Mouse (Mus musculus) limb, embryonic 10.5 days (tissue): Measurements from ENCODE around the gene Arhgef16. TPM values are rescaled to one million over a fixed set of nuclear protein-coding genes. Genes with fewer than 3 reads are reported as not detected.

Source experiments
- DNase-seq: peaks from one replicate; pipeline ENCODE4 v3.0.0-alpha.2; 2017; ENCODE audit warnings: low spot score
- H3K27ac ChIP-seq: fragments of 300-500 bp; sonication (generic); 2 replicates; pipeline ENCODE4 v1.5.1; 2016; ENCODE audit warnings: mild to moderate bottlenecking
- H3K27me3 ChIP-seq: fragments of 300-500 bp; sonication (generic); 2 replicates; pipeline ENCODE4 v1.6.1; 2016; ENCODE audit warnings: low read depth, mild to moderate bottlenecking; ENCODE audit not compliant: poor library complexity, severe bottlenecking
- H3K36me3 ChIP-seq: fragments of 300-500 bp; sonication (generic); 2 replicates; pipeline ENCODE4 v1.6.1; 2016; ENCODE audit warnings: mild to moderate bottlenecking, moderate library complexity
- H3K4me1 ChIP-seq: fragments of 300-500 bp; sonication (generic); 2 replicates; pipeline ENCODE4 v1.6.1; 2016
- H3K4me3 ChIP-seq: fragments of 300-500 bp; sonication (generic); 2 replicates; pipeline ENCODE4 v1.5.1; 2016; ENCODE audit warnings: mild to moderate bottlenecking, moderate library complexity
- H3K9me3 ChIP-seq: fragments of 300-500 bp; sonication (generic); replicated peaks from 2 replicates; pipeline ENCODE4 v1.6.1; 2016; ENCODE audit warnings: mild to moderate bottlenecking
- WGBS: fragments of 180-500 bp; shearing (Covaris S2); methylation state at CpG from one replicate; pipeline ENCODE4 v1.1.7; 2016; 5-methylcytosine and 5-hydroxymethylcytosine counted together
- polyA plus RNA-seq: library from polyadenylated mRNA; unstranded; fragments of >200 nt; fragmentation: Nextera tagmentation; extraction: Ambion mirVana; gene quantifications from 2 replicates; pipeline ENCODE4 v1.2.1, GENCODE M21; 2016

The Arhgef16 gene
- polyA plus RNA-seq, 1 experiment from 2014 or later, result 5.3 TPM

DNA sequence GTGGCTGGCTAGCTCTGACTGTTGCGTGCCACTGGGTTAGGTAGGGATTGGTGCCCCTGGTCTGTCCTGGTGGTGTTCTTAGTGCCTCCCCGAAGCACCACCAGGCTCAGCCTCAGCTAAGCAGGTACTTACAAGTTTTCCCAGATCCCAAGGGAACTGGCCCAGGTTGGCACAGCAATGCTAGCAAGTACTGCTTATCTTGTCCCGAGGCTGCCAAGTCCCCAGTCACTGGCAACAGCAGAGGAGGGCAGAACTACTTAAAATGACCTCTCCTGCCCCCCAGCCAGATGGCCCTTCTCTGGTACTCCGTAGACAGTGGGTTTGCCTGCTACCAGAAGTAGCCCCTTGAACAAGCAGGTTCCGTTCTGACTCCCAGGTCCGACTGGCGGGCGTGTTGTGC is 62.3 kb downstream of the Arhgef16 start:
- H3K4me1 ChIP-seq, result peaks cover 20% of the 10 kb centered on the region
- DNase-seq, result no peak
- H3K27ac ChIP-seq, result no peak overlapping the region
- peaks cover 17% of the 10 kb centered on the region; the same call in 1 of the 2 replicates for H3K27me3 ChIP-seq
- 86% methylated on average over 8 of the region's 8 CpGs for WGBS
- H3K36me3 ChIP-seq, result peaks cover 24% of the 10 kb centered on the region; the same call in 1 of the 2 replicates
- H3K4me3 ChIP-seq, result no peak overlapping the region
- H3K9me3 ChIP-seq, result no peaks in the 10 kb centered on the region

DNA sequence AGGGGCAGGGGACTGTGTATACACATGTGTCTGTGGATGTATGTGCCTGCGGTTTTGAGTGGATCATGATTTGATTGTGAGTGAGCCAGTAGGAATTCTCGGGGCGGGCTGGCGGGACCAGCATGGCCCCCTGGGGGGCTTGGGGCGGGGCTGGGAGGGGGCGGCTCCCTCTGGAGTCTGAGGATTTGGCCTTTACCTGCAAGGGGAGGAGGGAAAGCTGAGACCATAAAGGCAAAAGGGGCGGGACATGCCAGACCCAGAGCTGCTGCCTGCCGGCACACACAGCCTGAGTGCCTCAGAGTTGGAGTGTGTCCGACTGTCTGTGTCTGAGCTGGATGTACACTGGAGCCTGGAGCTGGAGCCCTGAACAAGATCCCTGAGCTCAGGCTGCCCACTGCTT is 64.2 kb downstream of the Arhgef16 start:
- DNase-seq, result peak; percentile 59
- H3K4me1 ChIP-seq, result peaks cover 32% of the 10 kb centered on the region
- H3K36me3 ChIP-seq, result 0 out of 2 replicates have a peak, but pooled peaks cover 8% of the 10 kb centered on the region
- peak overlapping the region; percentile 58; the same call in 1 of the 2 replicates for H3K27ac ChIP-seq
- H3K9me3 ChIP-seq, result no peaks in the 10 kb centered on the region
- H3K4me3 ChIP-seq, result peak overlapping the region; percentile 34
- 2% methylated on average over 9 of the region's 9 CpGs for WGBS
- H3K27me3 ChIP-seq, result peaks cover 17% of the 10 kb centered on the region; the same call in 1 of the 2 replicates

DNA sequence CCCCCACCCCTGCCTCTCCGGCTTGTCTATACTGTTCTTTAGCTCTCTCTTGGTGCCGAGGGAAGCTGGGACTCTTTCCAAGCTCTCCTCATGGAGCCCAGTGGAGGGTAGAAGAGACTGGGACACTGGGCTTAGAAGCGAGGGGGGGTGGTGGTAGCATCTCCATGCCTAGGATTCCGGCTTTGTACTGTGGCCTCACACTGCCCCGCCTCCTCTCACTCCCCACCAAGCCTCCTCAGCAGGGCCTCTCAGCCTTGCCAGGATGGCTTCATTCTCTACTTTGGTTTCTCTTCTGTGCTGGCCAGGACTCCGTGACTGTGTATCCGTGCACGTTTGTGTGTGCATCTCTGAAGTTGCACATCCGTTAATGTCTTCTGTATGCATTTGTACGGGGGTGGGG is 64.6 kb downstream of the Arhgef16 start:
- Histone ChIP-seq H3K4me1 (peaks cover 36% of the 10 kb centered on the region), H3K36me3 (0 out of 2 replicates have a peak, but pooled peaks cover 7% of the 10 kb centered on the region), H3K4me3 (peak overlapping the region; percentile 34), H3K9me3 (no peaks in the 10 kb centered on the region), H3K27me3 (peaks cover 17% of the 10 kb centered on the region; the same call in 1 of the 2 replicates), H3K27ac (peak overlapping the region; percentile 58; the same call in 1 of the 2 replicates)
- WGBS, result 14% methylated on average over 10 of the region's 10 CpGs
- no peak for DNase-seq

DNA sequence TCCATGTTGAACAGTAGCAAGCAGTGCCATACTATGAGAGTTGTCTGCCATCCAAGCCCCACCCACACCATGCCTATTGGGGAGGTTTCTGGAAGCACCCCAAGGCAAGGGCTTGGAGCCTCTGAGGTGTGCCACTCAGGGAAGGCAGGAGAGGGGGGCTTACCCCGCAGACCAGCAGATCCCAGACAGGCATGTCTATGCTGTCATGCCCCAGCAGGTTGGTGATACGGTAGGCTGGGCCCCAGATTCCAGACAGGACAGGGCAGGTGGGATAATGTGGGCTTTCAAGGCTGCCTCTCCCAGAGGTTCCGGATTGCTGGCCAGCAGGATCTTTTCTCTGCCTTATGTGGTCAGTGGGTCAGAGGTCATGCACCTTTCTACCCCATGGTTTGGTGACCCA is 65.5 kb downstream of the Arhgef16 start:
- 69% methylated on average over 3 of the region's 3 CpGs for WGBS
- H3K27ac ChIP-seq, result peak overlapping the region; percentile 5; the same call in 1 of the 2 replicates
- H3K36me3 ChIP-seq, result 0 out of 2 replicates have a peak, but pooled peaks cover under 1% of the 10 kb centered on the region
- no peak for DNase-seq
- H3K9me3 ChIP-seq, result no peaks in the 10 kb centered on the region
- no peak overlapping the region for H3K4me3 ChIP-seq
- H3K27me3 ChIP-seq, result peaks cover 17% of the 10 kb centered on the region; the same call in 1 of the 2 replicates
- H3K4me1 ChIP-seq, result peaks cover 44% of the 10 kb centered on the region

DNA sequence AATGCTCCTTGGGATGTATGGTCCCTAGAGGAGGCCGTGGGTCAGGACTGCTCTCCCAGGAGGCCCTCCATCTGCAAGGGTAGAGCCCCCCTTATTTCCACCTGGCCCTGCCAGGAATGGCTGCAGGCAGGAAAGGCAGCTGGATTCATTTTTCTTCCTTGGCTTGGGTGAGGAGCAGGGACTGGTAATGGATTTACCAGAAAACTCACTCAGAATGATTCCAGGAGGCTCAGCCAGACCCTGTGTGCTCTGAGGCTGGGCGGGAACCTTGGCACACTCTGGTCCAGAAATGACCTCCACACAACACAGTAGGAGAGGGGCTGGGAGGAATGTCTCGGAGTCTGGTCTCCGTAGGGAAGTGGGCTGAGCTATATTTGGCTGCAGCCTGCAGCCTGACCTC is 69.2 kb downstream of the Arhgef16 start:
- no peaks in the 10 kb centered on the region for H3K9me3 ChIP-seq
- H3K27me3 ChIP-seq, result 0 out of 2 replicates have a peak, but pooled peaks cover 6% of the 10 kb centered on the region
- peaks cover 45% of the 10 kb centered on the region for H3K4me1 ChIP-seq
- no peaks in the 10 kb centered on the region for H3K36me3 ChIP-seq
- no peak for DNase-seq
- no peak overlapping the region for H3K4me3 ChIP-seq
- 64% methylated on average over 4 of the region's 4 CpGs for WGBS
- H3K27ac ChIP-seq, result no peak overlapping the region

DNA sequence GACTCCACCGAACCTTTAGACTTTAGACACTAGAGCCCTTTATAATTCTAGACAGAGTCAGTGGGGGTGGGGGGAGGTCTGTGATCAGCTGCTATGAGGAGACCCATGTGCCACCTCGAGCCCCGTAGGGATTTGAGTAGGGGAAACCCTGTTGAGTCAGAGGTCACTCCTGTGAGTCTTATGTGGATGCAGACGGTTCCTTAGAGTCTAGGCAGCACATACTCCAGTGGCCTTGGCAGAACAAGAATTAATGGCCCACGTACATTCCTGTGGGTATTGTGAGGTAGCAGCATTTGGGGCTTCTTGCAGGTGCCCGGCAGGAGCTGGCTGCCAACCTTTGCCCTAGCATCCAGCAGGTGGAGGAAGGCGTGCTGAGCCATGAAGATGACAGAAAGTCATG is 70.1 kb downstream of the Arhgef16 start:
- DNase-seq, result no peak
- Histone ChIP-seq H3K36me3 (no peaks in the 10 kb centered on the region), H3K27ac (no peak overlapping the region), H3K9me3 (no peaks in the 10 kb centered on the region), H3K4me1 (peaks cover 42% of the 10 kb centered on the region), H3K4me3 (no peak overlapping the region), H3K27me3 (0 out of 2 replicates have a peak, but pooled peaks cover 5% of the 10 kb centered on the region)
- 82% methylated on average over 7 of the region's 7 CpGs for WGBS

DNA sequence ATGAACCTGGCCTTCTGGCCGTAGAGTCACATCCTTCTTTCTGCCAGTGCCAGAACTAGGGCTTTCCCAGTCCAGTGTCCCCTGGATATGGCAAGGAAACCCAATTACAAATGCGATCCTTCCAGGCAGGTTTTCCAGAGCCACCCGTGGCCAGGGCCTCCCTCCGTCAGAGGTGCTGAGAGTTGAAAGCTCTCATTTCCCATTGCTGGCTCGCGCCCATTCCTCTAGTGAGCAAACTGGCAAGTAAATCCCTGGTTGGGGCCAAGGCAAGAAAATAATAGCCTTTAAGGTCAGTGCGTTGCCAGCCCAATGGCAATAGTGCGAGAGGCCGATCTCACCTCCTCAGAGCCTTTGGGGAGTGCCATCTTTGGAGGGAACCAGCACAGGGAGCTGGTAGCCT is 71.9 kb downstream of the Arhgef16 start:
- Histone ChIP-seq H3K4me3 (no peak overlapping the region), H3K4me1 (peaks cover 53% of the 10 kb centered on the region), H3K27me3 (no peaks in the 10 kb centered on the region), H3K27ac (no peak overlapping the region), H3K9me3 (no peaks in the 10 kb centered on the region), H3K36me3 (no peaks in the 10 kb centered on the region)
- DNase-seq, result no peak
- WGBS, result 92% methylated on average over 9 of the region's 9 CpGs

Other genes with a start within 250 kb of the Arhgef16 start
- 0.30 and 0.80 TPM in 2 replicates for gene Trp73, start 161.5 kb downstream of the Arhgef16 start, polyA plus RNA-seq
- gene Wrap73, start 159.3 kb downstream of the Arhgef16 start, polyA plus RNA-seq, result 43.8 and 49.0 TPM in 2 replicates
- 100 and 102 TPM in 2 replicates for gene Tprgl, start 141.0 kb downstream of the Arhgef16 start, polyA plus RNA-seq
- 33.6 and 43.5 TPM in 2 replicates for gene Megf6, start 130.9 kb downstream of the Arhgef16 start, polyA plus RNA-seq
- 0.18 TPM in 1 of 2 replicates, not detected in the other for gene B230104I21Rik, start 34.5 kb upstream of the Arhgef16 start, polyA plus RNA-seq